Mouse (Mus musculus) stomach, postnatal 0 days (tissue): ENCODE measurements around the gene Adamts5.

Experiments used
- CTCF ChIP-seq: IDR thresholded peaks from 2 replicates; pipeline ENCODE4 v1.5.1; 2016; ENCODE audit warnings: antibody characterized with exemption, low read depth, mild to moderate bottlenecking, moderate library complexity
- EP300 ChIP-seq: optimal IDR thresholded peaks from 2 replicates; pipeline ENCODE3; 2016; ENCODE audit warnings: antibody characterized with exemption

DNA sequence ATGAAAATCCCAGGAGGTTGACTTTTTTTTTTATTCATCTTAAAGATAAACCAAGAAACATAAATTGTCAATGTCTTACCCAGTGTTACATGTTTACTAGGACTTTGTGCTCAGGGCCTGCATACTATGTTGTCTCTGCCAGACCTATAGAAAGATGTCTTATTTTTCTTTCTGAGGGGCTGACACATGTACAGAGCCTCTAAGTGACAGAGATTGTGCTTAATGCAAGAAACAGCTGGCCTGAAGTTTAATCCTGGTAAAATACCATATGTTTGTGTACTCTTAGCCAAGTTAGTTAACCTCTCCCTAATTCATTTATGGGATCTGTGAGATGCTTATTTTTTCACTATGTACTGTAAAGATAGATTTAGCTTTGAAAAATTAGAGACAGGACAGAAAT is 30.4 kb downstream of the Adamts5 start:
- no peak for TF ChIP-seq CTCF
- no peak for TF ChIP-seq EP300
